Mouse (Mus musculus) ES-E14 (cell line): ENCODE results near the gene Prepl. TPM values are rescaled to one million over a fixed set of nuclear protein-coding genes. Genes with fewer than 3 reads are reported as not detected.

Experiments
- DNase-seq: peaks from one replicate; pipeline ENCODE4 v3.0.0-alpha.2; 2013; ENCODE audit warnings: low read depth, low spot score
- H3K27ac ChIP-seq: 2 replicates; pipeline ENCODE4 v1.5.1; 2012; ENCODE audit warnings: low read depth, mild to moderate bottlenecking, low read length, moderate library complexity, mixed read lengths; ENCODE audit not compliant: poor library complexity, insufficient read depth, severe bottlenecking
- H3K36me3 ChIP-seq: 2 replicates; pipeline ENCODE4 v1.6.1; 2012; ENCODE audit warnings: mild to moderate bottlenecking, low read length, moderate library complexity, mixed read lengths; ENCODE audit not compliant: control insufficient read depth, poor library complexity, insufficient read depth, severe bottlenecking
- H3K4me1 ChIP-seq, 2 experiments: fragments of 150-350 bp in 1 of 2; sonication (generic) in 1 of 2; 2 replicates each; pipeline ENCODE4 v1.6.1; 2012; ENCODE audit warnings: low read length in 2 of 2, mild to moderate bottlenecking in 1 of 2, mixed read lengths in 1 of 2; ENCODE audit not compliant: control insufficient read depth in 2 of 2, insufficient read depth in 2 of 2, poor library complexity in 1 of 2
- H3K4me3 ChIP-seq, 2 experiments: fragments of 150-350 bp in 1 of 2; sonication (generic) in 1 of 2; 2 replicates each; pipeline ENCODE4 v1.5.1; 2012; ENCODE audit warnings: low read length in 2 of 2, low read depth in 1 of 2, mild to moderate bottlenecking in 1 of 2, mixed read lengths in 1 of 2; ENCODE audit not compliant: insufficient read depth in 1 of 2, poor library complexity in 1 of 2, severe bottlenecking in 1 of 2
- H3K9ac ChIP-seq: 2 replicates; pipeline ENCODE4 v1.6.1; 2012; ENCODE audit warnings: low read depth, mild to moderate bottlenecking, low read length, mixed read lengths; ENCODE audit not compliant: poor library complexity, insufficient read depth, severe bottlenecking
- H3K9me3 ChIP-seq: fragments of 150-350 bp; sonication (generic); 2 replicates; pipeline ENCODE4 v1.6.1; 2012; ENCODE audit warnings: low read depth, mild to moderate bottlenecking, low read length; ENCODE audit not compliant: control insufficient read depth, insufficient read depth
- CHD2 ChIP-seq: IDR thresholded peaks from 2 replicates; pipeline ENCODE4 v1.6.1; 2014; ENCODE audit warnings: mild to moderate bottlenecking, low read depth, low read length, inconsistent platforms
- HCFC1 ChIP-seq: IDR thresholded peaks from 2 replicates; pipeline ENCODE4 v1.6.1; 2012; ENCODE audit warnings: low read length, inconsistent platforms, borderline replicate concordance; ENCODE audit not compliant: insufficient read depth
- MAFK ChIP-seq: IDR thresholded peaks from 2 replicates; pipeline ENCODE4 v1.6.1; 2014; ENCODE audit warnings: mild to moderate bottlenecking, low read depth, low read length, inconsistent platforms; ENCODE audit not compliant: insufficient read depth
- ZC3H11A ChIP-seq: IDR thresholded peaks from 2 replicates; pipeline ENCODE4 v1.6.1; 2012; ENCODE audit warnings: low read depth, mild to moderate bottlenecking, inconsistent platforms, low read length, borderline replicate concordance
- ZNF384 ChIP-seq: IDR thresholded peaks from 2 replicates; pipeline ENCODE4 v1.6.1; 2012; ENCODE audit warnings: low read depth, low read length, inconsistent platforms
- in situ Hi-C, 2 experiments: fragments of 600-800 bp; cut with MboI; formaldehyde crosslinking; loops; one replicate each; pipeline ENCODE4 v1.15.1; 2025; ENCODE audit warnings: low sequenced_read_pairs in 2 of 2, inconsistent platforms in 1 of 2; ENCODE audit not compliant: unreplicated experiment in 2 of 2
- total RNA-seq: library from RNA; depleted of rRNA; stranded (reverse); fragments of 300-350 nt; gene quantifications from 2 replicates; pipeline ENCODE4 v1.2.3, GENCODE M21; 2012

Prepl gene
- total RNA-seq, 1 experiment, result 16.6 TPM

- Histone ChIP-seq H3K27ac (no peak overlapping the region), H3K36me3 (no peaks in the 10 kb centered on the region), H3K4me1 (no peaks in the 10 kb centered on the region), H3K4me3 (no peak overlapping the region), H3K9ac (no peak overlapping the region), H3K9me3 (no peaks in the 10 kb centered on the region)
- in situ Hi-C loops, result no loop called here
- TF ChIP-seq HCFC1, result no peak
- no peak for TF ChIP-seq CHD2
- no peak for TF ChIP-seq MAFK
- no peak for TF ChIP-seq ZNF384
- no peak for TF ChIP-seq ZC3H11A
- no peak for DNase-seq
These were observed 51.3 kb downstream of the Prepl start for GRCm38 (mm10) chr17:85038761-85039160.

GRCm38 (mm10) chr17:85038311-85038710, 51.7 kb downstream of the Prepl start:
- H3K27ac ChIP-seq, result no peak overlapping the region
- H3K36me3 ChIP-seq, result no peaks in the 10 kb centered on the region
- no peaks in the 10 kb centered on the region for H3K9me3 ChIP-seq
- TF ChIP-seq MAFK (no peak), CHD2 (no peak), ZC3H11A (no peak), HCFC1 (no peak)
- DNase-seq, result no peak
- no peak overlapping the region for H3K4me3 ChIP-seq
- in situ Hi-C loops, result no loop called here
- no peak overlapping the region for H3K9ac ChIP-seq
- H3K4me1 ChIP-seq, result no peaks in the 10 kb centered on the region

GRCm38 (mm10) chr17:85037855-85038254, 52.2 kb downstream of the Prepl start:
- Histone ChIP-seq H3K4me1 (no peaks in the 10 kb centered on the region), H3K9me3 (no peaks in the 10 kb centered on the region), H3K27ac (no peak overlapping the region), H3K4me3 (no peak overlapping the region), H3K36me3 (no peaks in the 10 kb centered on the region), H3K9ac (no peak overlapping the region)
- no peak for TF ChIP-seq CHD2
- no peak for TF ChIP-seq ZNF384
- TF ChIP-seq ZC3H11A, result no peak
- TF ChIP-seq MAFK, result no peak
- no peak for TF ChIP-seq HCFC1
- DNase-seq, result no peak
- in situ Hi-C loops, result no loop called here

- Histone ChIP-seq H3K9me3 (no peaks in the 10 kb centered on the region), H3K36me3 (no peaks in the 10 kb centered on the region), H3K9ac (no peak overlapping the region), H3K27ac (no peak overlapping the region), H3K4me1 (no peaks in the 10 kb centered on the region), H3K4me3 (no peak overlapping the region)
- no peak for DNase-seq
- in situ Hi-C loops, result no loop called here
- no peak for TF ChIP-seq ZC3H11A
- no peak for TF ChIP-seq MAFK
- no peak for TF ChIP-seq CHD2
- no peak for TF ChIP-seq ZNF384
- no peak for TF ChIP-seq HCFC1
These were observed 56.0 kb downstream of the Prepl start for GRCm38 (mm10) chr17:85034068-85034467.

GRCm38 (mm10) chr17:85033087-85033486, 57.0 kb downstream of the Prepl start:
- Histone ChIP-seq H3K27ac (no peak overlapping the region), H3K36me3 (no peaks in the 10 kb centered on the region), H3K9ac (no peak overlapping the region), H3K9me3 (no peaks in the 10 kb centered on the region), H3K4me1 (no peaks in the 10 kb centered on the region), H3K4me3 (no peak overlapping the region)
- in situ Hi-C loops, result no loop called here
- DNase-seq, result no peak
- TF ChIP-seq ZNF384, result no peak
